Mouse (Mus musculus): Measurements from ENCODE around the gene Trcg1. TPM values are rescaled to one million over a fixed set of nuclear protein-coding genes. Genes with fewer than 3 reads are reported as not detected.

Trcg1 gene
- polyA plus RNA-seq, 1 experiment from 2014 or later, result not detected

GRCm38 (mm10) chr9:57269384-57269783 lies 33.0 kb downstream of the Trcg1 start:
- Histone ChIP-seq H3K4me3 (ENCODE audit: low read depth, low read length) (no peak overlapping the region), H3K9me3 (ENCODE audit: low read depth, low read length) (no peaks in the 10 kb centered on the region), H3K27ac (ENCODE audit: low read depth) (no peak overlapping the region), H3K36me3 (ENCODE audit: insufficient read depth) (no peaks in the 10 kb centered on the region), H3K4me1 (ENCODE audit: insufficient read depth) (peaks cover 13% of the 10 kb centered on the region; the same call in 1 of the 2 replicates), H3K9ac (no peak overlapping the region), H3K27me3 (ENCODE audit: insufficient read depth, low read length) (0 out of 2 replicates have a peak, but pooled peaks cover 4% of the 10 kb centered on the region), H3K4me2 (no peak overlapping the region)
- no peak for DNase-seq
- WGBS, result 43% methylated on average over 1 of the region's 1 CpGs
- TF ChIP-seq CTCF (IDR thresholded peaks at IDR 0.05; ENCODE audit: low read depth), result no peak
- no peak for ATAC-seq (ENCODE audit: insufficient read depth)

GRCm38 (mm10) chr9:57270399-57270798 lies 34.0 kb downstream of the Trcg1 start:
- TF ChIP-seq CTCF (IDR thresholded peaks at IDR 0.05; ENCODE audit: low read depth), result no peak
- 32% methylated on average over 8 of the region's 8 CpGs for WGBS
- Histone ChIP-seq H3K4me2 (no peak overlapping the region), H3K4me1 (ENCODE audit: insufficient read depth) (peaks cover 13% of the 10 kb centered on the region; the same call in 1 of the 2 replicates), H3K27ac (ENCODE audit: low read depth) (no peak overlapping the region), H3K4me3 (ENCODE audit: low read depth, low read length) (no peak overlapping the region), H3K36me3 (ENCODE audit: insufficient read depth) (no peaks in the 10 kb centered on the region), H3K9ac (no peak overlapping the region), H3K27me3 (ENCODE audit: insufficient read depth, low read length) (0 out of 2 replicates have a peak, but pooled peaks cover 4% of the 10 kb centered on the region), H3K9me3 (ENCODE audit: low read depth, low read length) (no peaks in the 10 kb centered on the region)
- DNase-seq (no peak), ATAC-seq (ENCODE audit: insufficient read depth) (no peak)

DNA sequence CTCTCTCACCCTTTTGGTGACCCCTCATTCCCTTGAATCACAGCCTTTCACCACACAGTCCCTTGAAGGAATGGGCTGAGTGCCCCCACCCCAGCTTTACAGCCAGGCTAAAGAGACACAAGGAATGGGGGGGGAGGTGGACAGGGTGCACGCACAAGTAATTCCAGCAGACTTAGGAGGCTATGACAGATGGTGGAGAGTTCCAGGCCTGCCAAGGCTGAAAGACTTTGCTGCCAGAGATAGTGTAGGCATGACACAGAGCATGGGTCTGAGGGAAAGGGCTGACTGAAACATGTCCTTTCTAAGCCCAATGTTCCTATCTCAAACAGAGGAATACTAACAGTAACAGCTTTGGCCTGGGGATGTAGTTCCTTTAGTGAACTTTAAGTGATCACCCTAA lies 34.7 kb downstream of the Trcg1 start:
- Histone ChIP-seq H3K4me1 (ENCODE audit: insufficient read depth) (peaks cover 13% of the 10 kb centered on the region; the same call in 1 of the 2 replicates), H3K27me3 (ENCODE audit: insufficient read depth, low read length) (0 out of 2 replicates have a peak, but pooled peaks cover 3% of the 10 kb centered on the region), H3K36me3 (ENCODE audit: insufficient read depth) (no peaks in the 10 kb centered on the region), H3K9me3 (ENCODE audit: low read depth, low read length) (no peaks in the 10 kb centered on the region), H3K4me3 (ENCODE audit: low read depth, low read length) (no peak overlapping the region), H3K9ac (no peak overlapping the region), H3K27ac (ENCODE audit: low read depth) (no peak overlapping the region), H3K4me2 (no peak overlapping the region)
- no peak for TF ChIP-seq CTCF (IDR thresholded peaks at IDR 0.05; ENCODE audit: low read depth)
- DNase-seq (no peak), ATAC-seq (ENCODE audit: insufficient read depth) (no peak)
- 48% methylated on average over 1 of the region's 1 CpGs for WGBS

DNA sequence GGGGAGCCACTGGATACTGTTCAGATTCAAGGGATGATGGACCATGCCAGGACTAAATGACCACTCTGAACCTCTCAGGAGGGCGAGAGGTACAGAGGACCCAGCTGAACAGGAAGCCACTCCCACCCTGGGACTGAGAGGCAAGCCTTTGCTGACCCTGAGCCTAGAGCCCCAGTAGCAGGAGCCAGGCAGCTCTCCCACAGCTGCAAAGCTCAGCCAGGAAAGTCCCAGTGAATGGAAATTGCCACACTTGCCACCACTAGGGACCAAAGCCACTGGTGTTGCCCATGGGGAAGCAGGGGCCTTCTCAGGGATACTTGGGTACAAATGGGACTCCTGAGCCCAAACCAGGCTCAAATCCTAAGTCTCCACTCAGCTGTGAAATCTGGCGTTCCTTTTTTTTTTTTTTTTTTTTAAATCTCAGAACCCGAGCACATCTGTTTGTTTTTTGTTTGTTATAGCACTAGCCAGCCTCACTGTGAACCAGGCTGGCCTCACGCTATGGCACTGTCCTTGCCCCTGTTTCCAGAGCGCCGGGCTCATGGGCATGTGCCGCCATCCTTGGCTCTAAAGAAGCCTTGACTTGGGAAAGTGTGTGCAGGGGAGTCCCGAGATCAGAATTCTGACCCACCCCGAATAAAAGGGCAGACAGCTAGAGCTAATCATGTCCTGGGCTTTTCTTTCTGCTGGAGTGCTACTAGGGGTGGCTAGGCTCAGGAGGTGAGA lies 35.6 kb downstream of the Trcg1 start:
- Histone ChIP-seq H3K4me1 (ENCODE audit: insufficient read depth) (peaks cover 13% of the 10 kb centered on the region; the same call in 1 of the 2 replicates), H3K27me3 (ENCODE audit: insufficient read depth, low read length) (no peaks in the 10 kb centered on the region), H3K9me3 (ENCODE audit: low read depth, low read length) (no peaks in the 10 kb centered on the region), H3K4me3 (ENCODE audit: low read depth, low read length) (no peak overlapping the region), H3K4me2 (no peak overlapping the region), H3K27ac (ENCODE audit: low read depth) (no peak overlapping the region), H3K36me3 (ENCODE audit: insufficient read depth) (no peaks in the 10 kb centered on the region), H3K9ac (no peak overlapping the region)
- ATAC-seq (ENCODE audit: insufficient read depth) (no peak), DNase-seq (no peak)
- no peak for TF ChIP-seq CTCF (IDR thresholded peaks at IDR 0.05; ENCODE audit: low read depth)
- 53% methylated on average over 9 of the region's 9 CpGs for WGBS

DNA sequence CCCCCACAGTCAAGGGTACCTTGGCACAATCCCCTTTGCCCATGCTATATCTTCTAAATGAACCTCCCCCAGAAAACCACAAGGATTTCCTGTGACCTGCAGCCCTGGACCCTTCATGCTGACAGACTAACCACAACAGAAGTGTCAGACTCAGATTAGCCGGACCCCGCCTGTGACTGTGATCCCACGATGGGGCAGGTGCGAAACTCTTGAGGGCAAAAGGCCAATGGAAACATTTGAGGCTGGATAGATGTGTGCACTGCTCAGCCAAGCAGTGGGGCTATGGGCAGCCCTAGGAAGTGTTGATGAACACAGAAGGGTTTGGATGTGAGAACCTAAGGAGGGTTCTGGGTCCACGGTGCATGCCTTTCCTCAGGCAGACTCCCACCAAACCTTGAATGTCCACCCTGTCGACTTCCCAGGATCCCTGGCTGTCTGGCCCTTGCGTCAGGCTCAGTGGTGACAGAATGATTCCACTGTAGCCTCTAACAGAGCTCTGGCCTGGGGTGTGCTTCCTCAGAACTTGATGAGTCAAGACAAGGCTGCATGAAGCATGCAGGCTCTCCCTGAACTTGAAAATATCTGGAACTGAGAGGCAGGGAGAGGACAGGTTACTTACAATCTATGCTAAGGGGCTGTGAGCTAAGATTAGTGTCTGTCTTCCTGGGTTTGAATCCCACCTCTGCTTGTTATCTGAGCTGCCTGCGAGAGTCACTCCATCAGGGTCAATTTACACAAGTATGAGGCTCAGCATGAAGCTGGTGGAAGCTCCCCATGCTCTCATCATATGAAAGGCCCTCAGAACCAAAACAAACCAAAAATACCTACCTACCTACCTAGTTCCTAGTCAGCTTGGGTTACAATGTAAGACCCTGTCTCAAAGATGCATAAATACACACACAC lies 36.8 kb downstream of the Trcg1 start:
- TF ChIP-seq CTCF (IDR thresholded peaks at IDR 0.05; ENCODE audit: low read depth), result no peak
- ATAC-seq (ENCODE audit: insufficient read depth), result no peak
- Histone ChIP-seq H3K9me3 (ENCODE audit: low read depth, low read length) (no peaks in the 10 kb centered on the region), H3K4me1 (ENCODE audit: insufficient read depth) (peaks cover 19% of the 10 kb centered on the region), H3K36me3 (ENCODE audit: insufficient read depth) (no peaks in the 10 kb centered on the region), H3K27ac (ENCODE audit: low read depth) (no peak overlapping the region), H3K27me3 (ENCODE audit: insufficient read depth, low read length) (no peaks in the 10 kb centered on the region), H3K4me3 (ENCODE audit: low read depth, low read length) (no peak overlapping the region), H3K9ac (no peak overlapping the region), H3K4me2 (no peak overlapping the region)
- WGBS, result 52% methylated on average over 8 of the region's 8 CpGs
- no peak for DNase-seq

DNA sequence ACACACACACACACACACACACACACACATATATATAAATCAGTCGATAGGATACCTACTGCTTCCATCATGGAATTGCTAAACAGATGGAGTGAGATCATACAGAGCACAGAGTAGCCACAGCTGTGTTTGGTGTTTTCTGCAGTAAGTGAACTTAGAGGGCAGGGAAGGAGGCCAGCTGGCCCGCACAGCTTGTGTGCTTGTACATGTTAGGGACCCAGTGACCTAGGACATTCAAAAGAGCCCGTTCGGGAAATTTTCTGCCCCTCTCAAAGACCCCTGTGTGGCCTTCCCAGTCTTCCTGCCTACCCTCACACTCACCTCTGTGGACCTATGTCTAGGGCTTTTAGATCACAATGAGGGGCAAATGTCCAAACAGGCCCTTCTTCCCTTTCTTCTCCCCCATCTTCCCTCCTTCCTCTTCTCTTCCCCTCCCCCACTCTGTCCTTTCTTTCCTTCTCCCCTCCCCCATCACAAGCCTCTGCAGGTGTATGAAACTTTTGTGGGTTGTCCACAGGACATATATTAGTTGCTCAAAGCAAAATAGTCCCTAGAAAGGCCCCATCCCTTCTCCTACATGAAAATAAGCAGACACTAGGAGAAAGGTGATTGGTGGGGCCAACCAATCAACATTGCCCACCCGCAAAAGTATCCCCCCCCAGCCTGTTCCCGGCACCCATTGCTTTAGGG lies 37.6 kb downstream of the Trcg1 start:
- Histone ChIP-seq H3K27me3 (ENCODE audit: insufficient read depth, low read length) (no peaks in the 10 kb centered on the region), H3K9me3 (ENCODE audit: low read depth, low read length) (no peaks in the 10 kb centered on the region), H3K4me1 (ENCODE audit: insufficient read depth) (peaks cover 27% of the 10 kb centered on the region), H3K9ac (no peak overlapping the region), H3K4me2 (no peak overlapping the region), H3K27ac (ENCODE audit: low read depth) (no peak overlapping the region), H3K36me3 (ENCODE audit: insufficient read depth) (no peaks in the 10 kb centered on the region), H3K4me3 (ENCODE audit: low read depth, low read length) (no peak overlapping the region)
- TF ChIP-seq CTCF (IDR thresholded peaks at IDR 0.05; ENCODE audit: low read depth), result no peak
- ATAC-seq (ENCODE audit: insufficient read depth) (0 out of 2 replicates have a peak, but pooled peaks have one; percentile 29), DNase-seq (peak; percentile 63)
- WGBS, result 25% methylated on average over 6 of the region's 6 CpGs

All from lung, embryonic 14.5 days (tissue).